Mouse (Mus musculus): ENCODE measurements around the gene Olfr129.

The Olfr129 gene

DNA sequence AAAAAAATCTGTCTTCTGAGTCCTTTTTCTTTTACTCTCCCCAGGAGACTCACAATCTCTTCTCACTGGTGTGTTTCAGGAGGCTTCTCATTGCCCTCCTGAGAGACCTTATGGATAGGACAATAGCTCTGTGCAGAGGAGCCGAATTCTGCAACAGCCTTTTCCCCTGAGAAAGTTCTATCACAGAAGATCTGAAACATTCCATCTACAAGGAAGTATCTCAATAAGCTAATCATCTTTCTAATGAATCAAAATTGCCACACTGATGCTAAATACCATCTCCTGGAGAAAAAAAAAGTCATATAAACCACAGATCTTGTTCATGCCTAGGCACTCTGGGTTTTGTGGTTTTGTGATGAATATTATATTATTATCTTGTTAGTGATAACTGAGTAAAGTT lies at the start of gene Olfr129:
Gene Olfr129 (minus strand): TSS at position 101 of the 400 bp plus-strand sequence.
- no peak for DNase-seq (ENCODE audit: low read depth)

DNA sequence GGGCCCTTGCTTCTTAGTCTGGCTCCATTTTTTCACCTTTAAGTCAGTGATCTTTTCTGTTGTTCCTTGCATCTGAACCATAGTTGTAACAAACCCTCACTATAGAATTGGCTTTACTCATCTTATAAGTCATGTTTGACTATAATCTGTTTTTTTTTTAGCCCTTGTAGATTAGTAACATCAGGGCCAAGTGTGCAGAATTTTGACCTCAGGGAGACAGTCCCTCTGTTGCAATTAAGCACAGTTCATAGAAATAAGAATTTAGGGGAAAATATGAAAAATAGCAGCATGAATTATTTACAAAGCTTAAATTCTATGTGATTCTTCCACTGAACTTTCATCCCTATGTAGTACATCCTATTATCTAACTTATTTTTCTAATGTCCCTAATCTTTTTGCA lies 28.7 kb upstream of the Olfr129 start, which contains the start of gene Olfr131:
Gene Olfr131 (minus strand): TSS at position 101 of the 400 bp plus-strand sequence.
- DNase-seq (ENCODE audit: low read depth) = no peak

DNA sequence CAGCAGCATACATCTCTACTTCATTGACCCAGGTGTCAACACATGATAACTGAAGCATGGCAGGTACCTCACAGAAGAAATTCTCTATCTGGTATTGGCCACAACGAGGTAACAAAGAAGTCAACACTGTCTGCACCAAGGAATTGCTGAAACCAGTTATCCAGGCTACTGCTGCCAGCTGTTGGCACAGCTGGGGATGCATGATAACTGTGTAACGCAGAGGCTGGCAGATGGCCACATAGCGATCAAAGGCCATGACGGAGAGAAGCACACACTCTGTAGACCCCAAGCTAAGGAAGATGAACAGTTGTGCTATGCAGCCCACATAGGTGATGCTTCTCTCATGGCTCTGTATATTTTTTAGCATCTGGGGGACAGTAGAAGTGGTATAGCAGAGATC lies 22.5 kb upstream of the Olfr129 start:
- DNase-seq (ENCODE audit: low read depth) = no peak

DNA sequence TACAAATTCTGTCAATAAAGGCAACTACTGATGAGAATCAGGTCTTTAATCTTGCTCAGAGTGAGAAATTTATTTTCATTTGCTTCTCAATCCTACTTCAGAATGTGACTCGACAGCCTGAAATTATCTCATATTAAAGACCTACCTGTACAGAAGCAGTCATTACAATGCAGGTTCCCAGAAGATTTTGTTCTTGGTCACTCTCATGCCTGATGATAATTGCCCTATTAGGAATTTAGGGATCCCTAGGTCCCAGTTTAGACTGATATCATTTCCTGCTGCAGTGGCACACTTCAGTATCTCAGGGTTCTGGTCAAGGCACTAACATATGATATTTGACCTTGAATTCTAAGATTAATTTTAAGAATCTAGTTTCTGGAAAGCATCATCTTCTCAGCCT lies 3.7 kb upstream of the Olfr129 start, which contains the start of gene Olfr130:
Gene Olfr130 (plus strand): TSS at position 301 of the 400 bp plus-strand sequence.
- no peak for DNase-seq (ENCODE audit: low read depth)

DNA sequence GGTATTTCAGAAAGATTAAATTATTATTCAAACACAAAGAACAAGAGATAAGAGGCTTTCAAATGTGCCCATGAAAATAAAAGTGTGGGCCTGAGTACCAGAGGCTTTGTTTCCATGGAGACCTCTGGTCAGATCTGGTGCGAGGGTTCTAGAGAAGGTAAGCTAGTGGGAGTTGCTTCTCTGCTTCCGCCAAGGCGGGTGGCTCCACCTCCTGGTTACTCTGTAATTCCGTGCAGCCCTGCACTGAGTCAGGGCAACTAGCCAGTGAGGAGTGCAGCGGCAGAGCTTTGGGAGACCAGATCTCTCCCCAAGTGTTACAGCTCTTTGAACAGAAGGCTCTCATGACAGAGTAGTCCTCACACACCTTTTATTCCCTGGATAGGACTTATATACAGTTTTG lies 33.6 kb downstream of the Olfr129 start:
- DNase-seq (ENCODE audit: low read depth) = no peak

DNA sequence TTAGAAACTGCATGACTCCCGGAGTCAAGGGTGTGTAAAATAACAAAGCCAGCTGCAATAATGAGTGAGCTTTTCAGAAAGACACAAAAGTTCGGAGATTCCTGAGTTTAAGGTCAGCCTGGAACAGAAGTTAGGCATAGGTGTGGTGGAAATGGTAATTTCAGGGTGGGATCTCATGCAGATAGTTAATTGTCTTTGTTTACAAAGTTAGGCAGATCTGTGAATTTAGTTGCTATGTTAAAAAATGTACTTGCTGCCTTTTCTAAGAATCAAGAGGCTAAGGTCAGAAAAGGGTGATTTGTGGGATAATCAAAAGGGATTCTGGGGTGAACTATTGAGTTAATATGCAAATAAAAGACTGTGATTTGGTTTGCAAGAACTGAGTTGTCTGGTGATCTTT lies 43.5 kb downstream of the Olfr129 start:
- DNase-seq (ENCODE audit: low read depth) = no peak

DNA sequence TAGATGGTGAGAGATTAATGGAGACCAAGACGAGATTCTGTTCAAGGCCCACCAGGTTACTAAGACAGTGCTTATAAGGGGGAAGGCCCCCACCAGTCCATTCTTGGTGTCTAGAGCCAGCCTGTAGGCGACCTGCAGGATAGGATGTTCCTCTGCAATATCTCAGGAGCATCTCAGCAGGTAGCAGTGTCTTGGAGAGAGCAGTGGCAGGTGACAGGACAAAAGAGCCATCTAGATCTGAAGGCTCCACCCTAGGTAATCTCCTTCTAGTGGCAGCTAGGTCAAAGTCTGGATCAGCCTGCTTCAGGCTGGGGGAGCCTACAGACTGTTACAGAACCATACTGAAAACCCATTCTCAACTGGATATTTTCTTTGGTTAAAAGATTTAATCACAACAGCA lies 54.9 kb downstream of the Olfr129 start:
- DNase-seq (ENCODE audit: low read depth) = no peak
